Mouse (Mus musculus) kidney, adult 11 months (tissue): ENCODE measurements at regions not wholly inside any gene's neighbourhood (a gene's known extent, or its start where the extent isn't known, plus 50 kb on each side); places are given as distances from the start of the nearest gene placed in this dataset.

ENCODE experiments used
- DNase-seq: peaks from one replicate; pipeline ENCODE4 v3.0.0; 2022

GRCm38 (mm10) chr12:12498621-12499020, 236.7 kb downstream of the Fam49a start:
- no peak for DNase-seq

- no peak for DNase-seq
Measured at GRCm38 (mm10) chr12:12497277-12497841, 235.4 kb downstream of the Fam49a start.

GRCm38 (mm10) chr12:12496593-12497141, 234.7 kb downstream of the Fam49a start:
- peak; percentile 22 for DNase-seq

GRCm38 (mm10) chr12:12490173-12490572, 228.2 kb downstream of the Fam49a start:
- DNase-seq = no peak

GRCm38 (mm10) chr12:12488090-12488489, 226.2 kb downstream of the Fam49a start:
- DNase-seq = no peak

GRCm38 (mm10) chr12:12486656-12487356, 224.9 kb downstream of the Fam49a start:
- DNase-seq = no peak

- DNase-seq = no peak
Measured at GRCm38 (mm10) chr12:12484921-12485680, 223.2 kb downstream of the Fam49a start.

- no peak for DNase-seq
Measured at GRCm38 (mm10) chr12:12480451-12480850, 218.5 kb downstream of the Fam49a start.

GRCm38 (mm10) chr12:12452086-12452485, 190.1 kb downstream of the Fam49a start:
- DNase-seq = no peak

- no peak for DNase-seq
Measured at GRCm38 (mm10) chr12:12446768-12447167, 184.8 kb downstream of the Fam49a start.

- no peak for DNase-seq
Measured at GRCm38 (mm10) chr12:12446281-12446680, 184.3 kb downstream of the Fam49a start.

GRCm38 (mm10) chr12:12442872-12443271, 180.9 kb downstream of the Fam49a start:
- DNase-seq = no peak

GRCm38 (mm10) chr12:12436379-12436778, 174.4 kb downstream of the Fam49a start:
- no peak for DNase-seq

- DNase-seq = no peak
Measured at GRCm38 (mm10) chr12:12432597-12432996, 170.7 kb downstream of the Fam49a start.
